Mouse (Mus musculus): ENCODE data around the gene Sulf2. TPM values are rescaled to one million over a fixed set of nuclear protein-coding genes. Genes with fewer than 3 reads are reported as not detected.
"Not testable (repeated sequence)": the region's sequence is repeated elsewhere in the genome, so short reads cannot be mapped to it uniquely, and the experiment has no call there.

The Sulf2 gene
- polyA plus RNA-seq, 1 experiment from 2014 or later = 68.4 TPM

DNA sequence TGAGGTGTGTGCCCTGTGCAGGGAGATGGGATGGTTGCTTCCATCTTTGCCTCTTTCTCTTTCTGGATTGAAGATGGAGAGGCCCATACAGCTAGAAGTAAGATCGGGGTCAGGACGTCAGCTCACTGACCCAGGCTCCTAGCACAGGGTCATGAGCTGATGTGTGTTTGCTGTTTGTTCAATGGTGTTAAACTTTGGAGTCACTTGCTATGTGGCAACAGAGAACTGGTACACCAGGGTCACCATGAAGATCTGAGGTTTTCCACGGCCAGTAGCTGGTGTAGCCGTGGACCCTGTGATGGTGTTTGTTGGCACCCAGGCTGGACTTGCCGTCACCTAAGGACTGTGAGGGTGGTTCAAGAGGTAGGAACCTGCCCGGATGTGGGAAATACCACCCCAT, 63.1 kb downstream of the Sulf2 start:
- Histone ChIP-seq H3K27me3 (replicated peaks; ENCODE audit: control insufficient read depth, insufficient read depth, low read length) (no peaks in the 10 kb centered on the region), H3K9ac (ENCODE audit: low read depth, low read length) (no peak overlapping the region)
- 91% methylated on average over 6 of the region's 6 CpGs for WGBS

DNA sequence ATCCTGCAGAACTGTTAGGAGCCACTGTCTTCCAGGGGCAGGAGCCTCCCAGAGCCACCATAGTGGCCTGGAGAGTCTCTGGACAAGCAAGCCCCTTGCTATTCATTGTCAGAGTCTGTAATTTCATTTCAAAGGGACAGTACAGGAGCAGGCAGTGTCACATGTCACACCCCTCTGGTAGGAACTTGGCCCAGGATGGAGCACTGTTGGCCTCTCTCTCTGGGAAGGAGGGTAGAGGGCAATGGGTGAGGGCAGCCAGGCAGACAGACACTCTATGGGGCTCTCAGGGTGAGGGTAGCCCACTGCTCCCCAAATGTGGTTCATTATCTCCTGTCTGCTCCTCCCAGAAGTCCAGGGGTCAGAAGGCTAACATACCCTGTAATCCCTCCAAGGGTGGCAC, 63.9 kb downstream of the Sulf2 start:
- Histone ChIP-seq H3K9ac (ENCODE audit: low read depth, low read length) (no peak overlapping the region), H3K36me3 (ENCODE audit: control insufficient read depth, insufficient read depth, low read length) (peaks cover 22% of the 10 kb centered on the region)
- ATAC-seq = no peak

More for the DNA sequence above, 63.1 kb downstream of the Sulf2 start:
- no peak overlapping the region for H3K4me2 ChIP-seq (ENCODE audit: low read depth, low read length)
- no peaks in the 10 kb centered on the region for H3K9me3 ChIP-seq (ENCODE audit: control insufficient read depth, low read length)
- peaks cover 22% of the 10 kb centered on the region for H3K36me3 ChIP-seq (ENCODE audit: control insufficient read depth, insufficient read depth, low read length)
- no peak for ATAC-seq
- H3K4me1 ChIP-seq (ENCODE audit: control insufficient read depth, insufficient read depth, low read length) = no peaks in the 10 kb centered on the region
- H3K27ac ChIP-seq (ENCODE audit: low read length) = no peak overlapping the region
- H3K4me3 ChIP-seq (ENCODE audit: low read length) = no peak overlapping the region

DNA sequence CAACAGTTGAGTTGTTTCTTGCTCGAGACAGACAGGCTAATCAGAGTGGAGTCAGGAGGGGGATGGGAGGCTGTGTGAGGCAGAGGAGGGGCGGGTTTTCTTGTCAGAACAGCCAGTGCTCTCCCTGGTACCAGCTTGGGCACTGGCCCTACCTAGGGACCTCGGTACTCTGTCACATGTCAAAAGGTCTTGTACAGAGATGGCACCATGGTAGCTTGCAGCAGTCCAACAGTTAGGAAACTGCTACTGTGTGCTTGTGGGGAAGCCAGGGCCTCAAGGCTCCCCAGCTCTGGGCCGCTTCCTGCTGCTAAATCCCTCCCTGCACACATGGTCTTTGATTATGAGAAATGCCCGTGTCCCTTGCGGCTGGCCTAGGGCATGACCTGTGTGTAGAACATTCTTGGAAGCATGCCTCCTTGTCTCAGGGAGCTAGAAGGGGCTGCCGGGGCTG, 65.3 kb downstream of the Sulf2 start:
- H3K36me3 ChIP-seq (ENCODE audit: control insufficient read depth, insufficient read depth, low read length) = peaks cover 22% of the 10 kb centered on the region
- H3K4me3 ChIP-seq (ENCODE audit: low read length) = no peak overlapping the region
- no peaks in the 10 kb centered on the region for H3K27me3 ChIP-seq (replicated peaks; ENCODE audit: control insufficient read depth, insufficient read depth, low read length)
- 47% methylated on average over 7 of the region's 7 CpGs for WGBS
- H3K4me1 ChIP-seq (ENCODE audit: control insufficient read depth, insufficient read depth, low read length) = no peaks in the 10 kb centered on the region
- no peak overlapping the region for H3K4me2 ChIP-seq (ENCODE audit: low read depth, low read length)
- H3K9me3 ChIP-seq (ENCODE audit: control insufficient read depth, low read length) = no peaks in the 10 kb centered on the region
- no peak overlapping the region for H3K9ac ChIP-seq (ENCODE audit: low read depth, low read length)
- no peak overlapping the region for H3K27ac ChIP-seq (ENCODE audit: low read length)
- ATAC-seq = no peak

More for the DNA sequence above, 63.9 kb downstream of the Sulf2 start:
- Histone ChIP-seq H3K4me1 (ENCODE audit: control insufficient read depth, insufficient read depth, low read length) (no peaks in the 10 kb centered on the region), H3K9me3 (ENCODE audit: control insufficient read depth, low read length) (no peaks in the 10 kb centered on the region), H3K27me3 (replicated peaks; ENCODE audit: control insufficient read depth, insufficient read depth, low read length) (no peaks in the 10 kb centered on the region), H3K4me2 (ENCODE audit: low read depth, low read length) (no peak overlapping the region), H3K27ac (ENCODE audit: low read length) (no peak overlapping the region), H3K4me3 (ENCODE audit: low read length) (no peak overlapping the region)

DNA sequence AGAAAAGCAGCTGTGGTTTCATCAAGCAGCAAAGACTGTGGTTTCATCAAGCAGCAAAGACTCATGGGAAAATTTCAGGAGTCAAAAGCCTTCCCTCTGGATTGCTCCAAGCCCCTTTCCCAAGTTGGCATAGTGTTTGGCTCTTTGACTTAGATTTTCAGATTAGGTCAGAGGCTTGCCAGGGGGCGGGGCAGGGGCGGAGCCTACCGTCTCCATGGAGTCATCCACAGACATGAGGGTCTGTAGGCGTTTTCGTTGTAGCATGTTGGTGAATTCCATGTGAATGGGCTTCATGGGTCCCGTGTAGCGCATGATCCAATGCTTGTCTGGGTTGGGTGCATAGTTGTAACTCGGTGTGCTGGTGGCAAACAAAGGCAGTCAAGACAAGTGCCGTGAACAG, 66.5 kb downstream of the Sulf2 start:
- Histone ChIP-seq H3K36me3 (ENCODE audit: control insufficient read depth, insufficient read depth, low read length) (peaks cover 19% of the 10 kb centered on the region), H3K4me2 (ENCODE audit: low read depth, low read length) (no peak overlapping the region), H3K9me3 (ENCODE audit: control insufficient read depth, low read length) (no peaks in the 10 kb centered on the region), H3K27me3 (replicated peaks; ENCODE audit: control insufficient read depth, insufficient read depth, low read length) (no peaks in the 10 kb centered on the region), H3K27ac (ENCODE audit: low read length) (no peak overlapping the region), H3K9ac (ENCODE audit: low read depth, low read length) (no peak overlapping the region), H3K4me1 (ENCODE audit: control insufficient read depth, insufficient read depth, low read length) (no peaks in the 10 kb centered on the region), H3K4me3 (ENCODE audit: low read length) (no peak overlapping the region)
- WGBS = 83% methylated on average over 9 of the region's 9 CpGs
- ATAC-seq = no peak

DNA sequence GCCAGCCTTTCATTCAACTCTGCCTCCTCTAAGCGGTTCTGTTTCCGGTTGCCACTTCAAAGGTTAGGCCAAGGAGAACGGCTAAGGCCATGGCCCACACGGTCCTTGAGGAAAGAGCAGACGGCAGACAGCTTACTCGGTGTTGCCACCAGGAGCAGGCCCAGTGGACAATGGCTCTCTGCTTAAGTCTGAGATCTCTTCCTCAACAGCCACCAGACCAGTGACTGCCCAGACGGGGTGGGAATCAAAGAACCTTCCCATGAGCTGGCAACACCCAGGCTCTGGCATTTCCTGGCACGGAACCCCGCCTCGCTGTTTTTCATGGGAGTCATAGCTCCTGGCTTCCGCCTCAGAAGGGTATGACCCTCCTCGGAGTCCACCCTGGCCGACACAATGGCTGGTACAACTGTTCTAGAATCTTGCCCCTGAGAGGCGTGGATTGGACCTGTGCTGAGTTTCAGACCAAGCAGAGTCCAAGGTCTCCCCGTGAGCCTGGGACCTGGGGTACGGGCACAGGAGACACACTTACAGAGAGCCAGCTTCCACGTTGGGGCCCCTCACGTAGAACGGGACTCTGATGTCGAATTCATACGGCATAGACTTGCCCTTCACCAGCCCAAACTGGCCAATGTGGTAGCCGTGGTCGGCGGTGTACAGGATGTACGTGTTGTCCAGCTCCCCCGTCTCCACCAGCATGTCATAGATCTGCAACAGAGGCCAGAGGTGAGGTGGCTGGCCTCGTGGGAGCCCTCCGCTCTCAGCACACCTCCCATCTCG, 68.8 kb downstream of the Sulf2 start:
- Histone ChIP-seq H3K9me3 (ENCODE audit: control insufficient read depth, low read length) (no peaks in the 10 kb centered on the region), H3K27me3 (replicated peaks; ENCODE audit: control insufficient read depth, insufficient read depth, low read length) (no peaks in the 10 kb centered on the region), H3K27ac (ENCODE audit: low read length) (no peak overlapping the region), H3K4me3 (ENCODE audit: low read length) (no peak overlapping the region), H3K36me3 (ENCODE audit: control insufficient read depth, insufficient read depth, low read length) (peaks cover 4% of the 10 kb centered on the region; the same call in 1 of the 2 replicates), H3K4me2 (ENCODE audit: low read depth, low read length) (no peak overlapping the region), H3K4me1 (ENCODE audit: control insufficient read depth, insufficient read depth, low read length) (no peaks in the 10 kb centered on the region), H3K9ac (ENCODE audit: low read depth, low read length) (no peak overlapping the region)
- WGBS = 88% methylated on average over 29 of the region's 29 CpGs
- ATAC-seq = no peak

DNA sequence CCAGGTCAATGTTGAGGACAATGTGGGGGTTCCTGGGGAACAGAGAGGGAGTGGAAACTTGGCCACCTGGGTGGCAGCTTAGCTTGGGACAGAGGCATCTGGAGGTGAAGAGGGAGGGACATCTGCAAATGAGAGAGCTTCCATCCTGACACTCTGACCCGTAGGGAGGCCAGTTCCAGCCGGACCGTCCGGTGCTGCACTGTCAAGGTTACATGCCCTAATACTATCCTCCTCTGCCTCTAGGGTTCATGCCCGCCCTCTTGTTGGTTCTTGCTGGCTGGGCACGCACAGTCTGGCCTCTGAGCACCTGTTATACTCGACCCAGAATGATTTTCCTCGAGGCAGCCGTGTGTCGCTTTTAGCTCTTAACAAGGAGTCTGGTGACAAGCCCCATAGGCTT, 69.7 kb downstream of the Sulf2 start:
- Histone ChIP-seq H3K9me3 (ENCODE audit: control insufficient read depth, low read length) (no peaks in the 10 kb centered on the region), H3K36me3 (ENCODE audit: control insufficient read depth, insufficient read depth, low read length) (peaks cover 4% of the 10 kb centered on the region; the same call in 1 of the 2 replicates), H3K4me3 (ENCODE audit: low read length) (no peak overlapping the region), H3K4me1 (ENCODE audit: control insufficient read depth, insufficient read depth, low read length) (peaks cover 5% of the 10 kb centered on the region), H3K9ac (ENCODE audit: low read depth, low read length) (no peak overlapping the region), H3K27me3 (replicated peaks; ENCODE audit: control insufficient read depth, insufficient read depth, low read length) (no peaks in the 10 kb centered on the region), H3K27ac (ENCODE audit: low read length) (no peak overlapping the region), H3K4me2 (ENCODE audit: low read depth, low read length) (no peak overlapping the region)
- ATAC-seq = no peak
- WGBS = 88% methylated on average over 10 of the region's 10 CpGs

DNA sequence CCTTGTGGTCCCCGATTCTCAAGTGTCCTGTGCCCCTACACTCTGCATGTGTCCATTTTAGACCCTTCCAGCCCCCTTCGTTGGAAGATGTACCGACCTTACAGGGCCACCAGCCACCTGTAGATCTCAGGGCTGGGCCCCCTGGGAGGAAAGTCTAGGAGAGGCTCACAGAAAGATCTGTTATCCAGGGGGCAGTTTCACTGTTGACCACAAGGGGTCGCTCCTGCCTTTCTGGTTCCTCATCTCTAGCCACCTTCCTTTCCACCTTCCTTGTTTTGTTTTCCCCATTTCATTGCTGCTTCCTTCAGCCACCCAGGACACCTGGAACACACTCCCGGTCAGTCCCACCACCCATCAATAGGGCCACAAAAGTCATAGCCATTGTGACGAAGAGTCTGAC, 70.5 kb downstream of the Sulf2 start:
- not testable (repeated sequence) for H3K27ac ChIP-seq (ENCODE audit: low read length); H3K9ac ChIP-seq (ENCODE audit: low read depth, low read length); H3K9me3 ChIP-seq (ENCODE audit: control insufficient read depth, low read length); H3K27me3 ChIP-seq (replicated peaks; ENCODE audit: control insufficient read depth, insufficient read depth, low read length); ATAC-seq; H3K4me2 ChIP-seq (ENCODE audit: low read depth, low read length); H3K4me3 ChIP-seq (ENCODE audit: low read length); H3K36me3 ChIP-seq (ENCODE audit: control insufficient read depth, insufficient read depth, low read length)
- WGBS = 36% methylated on average over 6 of the region's 6 CpGs
- peaks cover 14% of the 10 kb centered on the region for H3K4me1 ChIP-seq (ENCODE audit: control insufficient read depth, insufficient read depth, low read length)

DNA sequence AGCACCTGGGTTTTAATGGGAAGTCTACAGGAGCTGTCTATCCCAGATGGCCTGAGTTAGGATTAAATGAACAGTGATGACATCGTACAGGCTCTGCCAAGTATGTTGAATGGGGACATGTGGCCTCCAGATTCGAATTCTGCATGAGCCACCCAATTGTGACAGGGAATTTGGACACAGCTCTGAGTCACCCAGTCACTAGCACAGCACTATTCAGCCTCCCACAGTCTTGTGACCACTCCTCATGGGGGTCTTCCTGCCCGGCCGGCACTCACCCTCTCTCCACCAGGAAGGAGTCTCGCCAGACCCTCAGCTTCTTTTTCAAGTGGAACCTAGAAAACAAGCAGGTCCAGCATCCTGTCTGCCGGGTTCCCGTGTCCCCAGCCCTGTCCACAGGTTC, 71.4 kb downstream of the Sulf2 start:
- Histone ChIP-seq H3K9ac (ENCODE audit: low read depth, low read length) (no peak overlapping the region), H3K27me3 (replicated peaks; ENCODE audit: control insufficient read depth, insufficient read depth, low read length) (no peaks in the 10 kb centered on the region), H3K4me3 (ENCODE audit: low read length) (no peak overlapping the region), H3K27ac (ENCODE audit: low read length) (no peak overlapping the region), H3K4me2 (ENCODE audit: low read depth, low read length) (no peak overlapping the region), H3K4me1 (ENCODE audit: control insufficient read depth, insufficient read depth, low read length) (peaks cover 19% of the 10 kb centered on the region), H3K36me3 (ENCODE audit: control insufficient read depth, insufficient read depth, low read length) (peaks cover 2% of the 10 kb centered on the region; the same call in 1 of the 2 replicates), H3K9me3 (ENCODE audit: control insufficient read depth, low read length) (no peaks in the 10 kb centered on the region)
- WGBS = 91% methylated on average over 7 of the region's 7 CpGs
- no peak for ATAC-seq

DNA sequence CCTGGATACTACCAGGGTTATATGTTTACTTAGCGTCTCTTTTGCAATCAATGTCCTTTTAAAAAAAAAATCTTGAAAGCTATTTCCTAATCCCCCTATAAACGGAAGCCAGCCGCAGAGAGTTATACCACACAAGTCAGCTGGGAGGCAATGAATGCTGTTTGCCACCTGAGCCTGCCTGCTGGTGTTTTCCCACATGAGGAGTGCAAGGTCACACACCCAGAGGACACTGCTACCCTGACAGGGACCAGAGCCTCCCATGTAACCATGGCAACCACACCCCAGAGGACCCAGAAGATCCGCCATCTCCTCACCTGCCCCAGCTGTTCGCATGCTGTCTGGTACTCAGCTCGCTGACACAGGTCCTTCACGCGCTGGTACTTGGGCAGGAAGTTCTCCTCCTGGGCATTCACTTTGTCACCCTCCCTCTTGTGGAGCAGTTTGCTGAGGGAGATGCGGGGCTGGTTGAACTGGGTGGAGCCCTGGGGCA, 71.9 kb downstream of the Sulf2 start:
- 54% methylated on average over 9 of the region's 9 CpGs for WGBS

More for the DNA sequence above, 71.9 kb downstream of the Sulf2 start:
- H3K4me1 ChIP-seq (ENCODE audit: control insufficient read depth, insufficient read depth, low read length) = peaks cover 19% of the 10 kb centered on the region
- peaks cover 2% of the 10 kb centered on the region for H3K36me3 ChIP-seq (ENCODE audit: control insufficient read depth, insufficient read depth, low read length)
- H3K4me3 ChIP-seq (ENCODE audit: low read length) = no peak overlapping the region
- no peak overlapping the region for H3K27ac ChIP-seq (ENCODE audit: low read length)
- H3K27me3 ChIP-seq (replicated peaks; ENCODE audit: control insufficient read depth, insufficient read depth, low read length) = no peaks in the 10 kb centered on the region
- ATAC-seq = no peak
- H3K9ac ChIP-seq (ENCODE audit: low read depth, low read length) = no peak overlapping the region
- H3K4me2 ChIP-seq (ENCODE audit: low read depth, low read length) = no peak overlapping the region
- H3K9me3 ChIP-seq (ENCODE audit: control insufficient read depth, low read length) = no peaks in the 10 kb centered on the region
